Mouse (Mus musculus) thymus, adult 2 months (tissue): Measurements from ENCODE around the gene Gm20388.

Experiments used
- CTCF ChIP-seq: fragments of 200-500 bp; IDR thresholded peaks from 2 replicates; pipeline ENCODE4 v1.5.1; 2012; ENCODE audit warnings: mild to moderate bottlenecking, control low read depth, low read length, moderate library complexity, borderline replicate concordance; ENCODE audit not compliant: control insufficient read depth, poor library complexity, insufficient read depth; ENCODE audit errors: extremely low read depth
- POLR2A ChIP-seq: fragments of 200-500 bp; IDR thresholded peaks from 2 replicates; pipeline ENCODE4 v1.6.1; 2012; ENCODE audit warnings: mild to moderate bottlenecking, low read length, control low read depth, moderate library complexity; ENCODE audit not compliant: control insufficient read depth, poor library complexity, insufficient read depth; ENCODE audit errors: extremely low read depth

- TF ChIP-seq CTCF: no peak
- TF ChIP-seq POLR2A: no peak
Measured at GRCm38 (mm10) chr8:123419711-123420110, 3509.1 kb downstream of the Gm20388 start.
